Mouse (Mus musculus) adrenal gland, postnatal 36 days (tissue): Measurements from ENCODE around the gene Hhip. TPM values are rescaled to one million over a fixed set of nuclear protein-coding genes. Genes with fewer than 3 reads are reported as not detected.

Experiments
- DNase-seq, 2 experiments: peaks; one replicate each; pipeline ENCODE4 v3.0.0; 2021; ENCODE audit warnings: mixed read lengths in 1 of 2
- long read RNA-seq, 2 experiments: library from polyadenylated mRNA; stranded (forward); transcript quantifications; one replicate each; pipeline ENCODE4 v2.0.0; 2021; ENCODE audit warnings: borderline sequencing depth in 2 of 2
- total RNA-seq, 2 experiments: library from RNA; stranded (reverse); gene quantifications; 2 replicates each; pipeline ENCODE4 v1.2.3; 2021

The Hhip gene
- total RNA-seq, result 1 to 10 TPM; 6.2 to 10.0 TPM
- long read RNA-seq, experiment 1, partial matches to known transcripts, result 1 of 1 reads
- long read RNA-seq, experiment 1, other reads (novel, unspliced or antisense), result 0 of 1 reads
- long read RNA-seq, experiment 2, full-length matches to known transcripts, result 1 of 1 reads
- long read RNA-seq, experiment 2, partial matches to known transcripts, result 0 of 1 reads
- long read RNA-seq, experiment 2, other reads (novel, unspliced or antisense), result 0 of 1 reads

DNA sequence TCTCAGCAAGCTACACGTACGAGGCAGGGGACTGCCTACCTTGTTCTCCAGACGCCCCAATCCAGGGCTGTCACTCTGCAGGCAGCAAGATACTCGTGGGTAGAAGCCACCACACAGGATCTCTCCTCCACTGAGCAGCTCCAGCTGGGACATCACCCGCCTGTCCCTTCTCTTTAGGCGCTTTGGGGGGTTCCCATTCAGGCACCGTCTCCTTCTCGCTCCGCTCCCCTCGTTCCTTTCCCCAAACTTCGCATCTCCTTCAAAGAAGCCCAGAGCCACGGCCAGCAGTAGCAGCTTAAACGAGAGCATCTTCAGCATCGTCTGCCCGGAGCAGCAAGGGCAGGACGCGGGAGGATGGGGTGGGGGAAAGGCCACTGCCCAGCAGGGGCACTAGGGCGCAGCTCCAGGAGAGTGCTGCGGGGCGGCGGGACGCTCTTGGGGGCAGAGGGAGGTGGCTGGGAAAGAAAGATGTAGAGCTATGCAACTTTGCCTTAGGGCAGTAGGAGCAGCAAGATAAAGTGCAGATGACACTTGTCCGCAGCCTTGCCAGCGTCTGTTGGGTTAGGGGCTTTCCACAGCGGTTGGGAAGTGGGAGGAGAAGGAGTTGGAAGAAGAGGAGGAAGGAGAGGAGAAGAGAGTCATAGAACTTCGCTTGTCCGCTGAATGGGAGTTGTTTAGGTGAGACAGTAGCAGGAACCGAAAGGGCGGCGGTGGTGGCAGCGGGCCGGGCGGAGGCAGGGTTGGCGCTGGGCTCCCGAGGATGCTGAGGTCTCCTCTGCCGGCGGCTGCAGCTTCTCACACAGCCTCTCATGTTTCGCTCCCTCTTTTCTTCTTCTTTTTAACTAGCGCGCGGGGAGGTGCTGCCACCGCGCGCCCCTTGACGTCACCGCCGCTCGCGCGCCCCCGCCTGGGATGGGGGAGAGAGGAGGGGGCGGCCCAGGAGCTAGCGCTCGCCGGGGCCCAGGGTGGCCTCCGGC, at the start of gene Hhip:
Hhip (minus strand) TSS at position 809 of the 977 bp plus-strand sequence.
- peak; percentile 21 to 42 for DNase-seq

DNA sequence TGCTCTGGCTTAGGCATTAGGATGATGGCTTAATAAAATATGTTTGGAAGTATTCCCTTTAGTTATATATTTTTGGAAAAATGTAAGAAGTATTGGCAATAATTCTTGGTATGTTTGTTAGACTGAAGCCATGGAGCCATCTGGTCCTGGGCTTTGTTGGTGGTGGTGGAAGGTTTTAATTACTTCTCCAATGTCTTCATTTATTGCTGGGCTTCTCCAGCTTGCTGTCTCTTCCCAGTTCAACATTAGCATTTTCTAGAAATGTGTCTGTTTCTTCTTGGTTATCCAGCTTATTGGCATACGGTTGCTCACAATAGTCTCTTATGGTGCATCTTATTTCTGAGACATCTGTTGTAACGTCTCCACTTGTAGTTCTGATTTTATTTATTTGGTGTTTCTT, 29.2 kb upstream of the Hhip start:
- no peak for DNase-seq

DNA sequence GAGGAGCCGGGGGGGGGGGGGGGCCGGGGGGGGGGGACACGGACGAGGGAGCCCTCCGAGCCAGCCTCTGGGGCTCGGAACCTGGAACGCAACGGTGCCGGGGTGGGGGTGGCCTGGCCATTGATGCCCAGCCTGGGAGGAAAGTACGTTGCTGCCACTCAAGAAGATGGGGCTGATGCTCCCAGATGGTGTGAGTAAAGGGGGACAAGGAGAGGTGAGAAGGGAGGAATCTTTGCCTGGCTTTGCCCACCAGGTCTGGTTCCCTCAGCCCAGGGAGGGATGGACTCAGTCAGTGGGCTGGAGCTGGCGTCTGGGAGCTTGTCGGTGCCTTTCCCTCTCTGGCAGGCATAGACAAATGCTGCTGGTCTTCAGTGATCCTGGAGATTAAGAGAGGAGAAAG, 387 bp upstream of the Hhip start:
- DNase-seq, result no peak

DNA sequence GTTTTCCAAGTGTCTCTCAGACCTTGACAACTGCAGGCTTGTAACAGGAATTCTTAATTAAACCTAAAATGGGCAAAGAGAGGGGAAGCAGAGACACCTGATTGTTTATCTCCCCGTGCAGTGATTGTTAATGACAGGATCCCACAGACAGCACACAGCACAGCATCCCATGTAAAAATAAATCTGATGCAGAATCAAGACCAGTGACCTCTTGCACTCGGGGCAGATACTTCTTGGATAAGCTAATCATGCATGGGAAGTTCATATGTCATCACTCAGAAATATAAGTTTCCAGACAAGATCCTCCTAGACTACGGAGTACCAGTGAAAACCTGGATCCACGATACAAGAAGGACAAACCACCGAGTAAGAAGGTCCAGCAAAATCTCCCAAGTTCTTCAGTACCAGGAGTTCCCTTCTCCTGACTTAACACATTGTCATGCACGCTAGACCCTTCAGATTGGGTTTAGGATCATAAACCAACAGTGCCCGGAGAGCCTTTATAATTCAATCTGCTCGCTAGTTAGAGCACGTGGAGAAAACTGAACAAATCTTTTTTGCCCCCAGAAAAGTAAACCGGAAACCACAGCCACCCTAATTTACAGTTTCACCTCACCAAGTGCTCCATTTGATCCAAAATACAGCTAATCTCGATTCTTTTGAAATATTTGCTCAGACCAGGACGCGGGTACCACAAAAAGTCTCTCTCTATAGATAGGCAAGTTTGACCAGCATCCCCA, 1.3 kb downstream of the Hhip start:
- DNase-seq, result no peak

DNA sequence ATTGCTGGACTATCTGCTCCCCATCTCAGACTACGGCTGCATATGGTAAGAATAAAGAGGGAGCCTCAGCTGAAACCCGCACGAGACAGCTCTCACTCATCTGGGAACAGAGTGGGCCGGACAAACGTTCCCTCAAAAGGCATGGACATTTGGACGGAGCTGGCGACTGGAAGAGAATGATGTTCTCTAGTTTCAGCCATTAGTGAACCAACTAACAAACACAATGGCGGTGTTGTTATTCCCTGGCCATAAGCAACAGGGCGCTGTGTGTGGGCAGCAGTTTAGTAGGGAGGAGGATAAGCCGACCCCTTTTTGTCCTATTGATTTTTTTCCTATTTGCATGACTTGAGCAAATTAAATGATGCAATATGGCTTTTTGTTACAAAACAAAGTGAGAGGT, 2.0 kb downstream of the Hhip start:
- no peak for DNase-seq

DNA sequence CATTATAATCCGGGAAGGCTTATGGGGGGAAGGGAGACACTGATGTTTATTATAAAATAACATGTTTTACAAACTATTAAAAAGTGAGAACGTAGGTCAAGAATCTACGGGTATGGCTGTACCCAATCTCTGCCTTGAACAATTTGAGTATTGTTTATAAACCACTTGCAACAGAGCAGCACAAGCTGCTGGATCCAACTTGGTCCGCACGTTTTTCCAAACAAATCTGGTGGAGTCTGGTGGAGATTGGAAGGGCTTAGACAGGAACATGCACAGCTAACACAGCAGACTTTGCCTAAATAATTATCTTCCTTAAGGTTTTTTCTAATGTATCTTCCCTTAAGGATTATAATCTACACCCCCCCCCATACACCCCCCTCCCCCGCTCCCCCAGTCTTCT, 2.7 kb downstream of the Hhip start:
- DNase-seq, result no peak

DNA sequence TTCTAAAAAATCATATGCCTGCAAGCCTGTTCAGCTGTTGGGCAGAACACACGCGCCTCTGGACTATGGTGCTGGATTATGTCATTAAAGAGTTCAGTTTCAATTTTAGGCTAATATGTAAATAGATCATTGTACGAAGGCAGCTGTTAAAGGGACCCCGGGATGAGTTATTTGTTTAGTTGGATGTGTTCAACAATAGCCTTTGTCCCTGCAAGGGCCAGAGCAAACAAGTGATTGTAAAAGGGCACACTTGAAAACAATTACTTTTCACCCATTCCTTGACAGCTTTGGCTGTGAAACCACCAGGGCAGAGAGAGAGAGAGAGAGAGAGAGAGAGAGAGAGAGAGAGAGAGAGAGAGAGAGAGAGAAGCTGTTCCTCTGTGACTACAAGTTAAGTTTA, 3.6 kb downstream of the Hhip start:
- DNase-seq, result no peak

DNA sequence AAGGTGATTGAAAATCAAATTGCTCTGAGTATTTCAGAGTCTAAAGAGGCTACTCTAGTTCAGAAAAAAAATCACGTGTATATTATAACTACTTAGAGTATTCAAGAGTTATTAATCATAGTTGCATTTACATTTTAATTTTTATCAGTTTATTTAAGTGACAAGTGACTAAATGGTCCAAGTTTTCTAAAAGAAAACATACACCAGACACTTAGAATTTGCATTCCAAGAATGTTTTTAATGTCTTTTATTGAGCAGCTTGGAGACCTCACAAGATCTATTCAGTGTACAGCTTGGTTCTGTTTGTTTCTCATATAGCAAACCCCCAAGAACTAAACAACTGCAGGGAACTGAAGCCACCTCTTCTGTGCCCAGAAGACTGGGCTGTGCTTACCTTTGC, 5.0 kb downstream of the Hhip start:
- DNase-seq, result no peak

DNA sequence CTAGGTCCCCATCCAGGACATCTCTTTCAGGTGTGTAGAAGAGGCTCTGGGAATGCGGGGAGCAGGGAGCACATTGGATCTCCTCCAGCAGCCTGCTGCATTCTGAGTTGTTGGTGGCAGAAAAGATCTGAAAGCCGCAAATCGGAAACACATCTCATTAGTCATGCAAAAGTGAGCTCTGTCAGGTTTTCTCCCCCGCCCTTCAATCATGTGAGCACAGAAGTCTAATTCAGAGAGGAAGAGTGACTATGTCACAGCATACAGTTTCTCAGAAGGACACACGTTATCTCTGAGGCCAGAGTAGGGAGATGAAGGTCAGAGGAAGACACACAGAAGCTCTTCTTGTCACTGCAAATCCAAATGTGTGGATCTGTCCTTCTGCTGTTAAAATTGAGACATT, 6.3 kb downstream of the Hhip start:
- no peak for DNase-seq

DNA sequence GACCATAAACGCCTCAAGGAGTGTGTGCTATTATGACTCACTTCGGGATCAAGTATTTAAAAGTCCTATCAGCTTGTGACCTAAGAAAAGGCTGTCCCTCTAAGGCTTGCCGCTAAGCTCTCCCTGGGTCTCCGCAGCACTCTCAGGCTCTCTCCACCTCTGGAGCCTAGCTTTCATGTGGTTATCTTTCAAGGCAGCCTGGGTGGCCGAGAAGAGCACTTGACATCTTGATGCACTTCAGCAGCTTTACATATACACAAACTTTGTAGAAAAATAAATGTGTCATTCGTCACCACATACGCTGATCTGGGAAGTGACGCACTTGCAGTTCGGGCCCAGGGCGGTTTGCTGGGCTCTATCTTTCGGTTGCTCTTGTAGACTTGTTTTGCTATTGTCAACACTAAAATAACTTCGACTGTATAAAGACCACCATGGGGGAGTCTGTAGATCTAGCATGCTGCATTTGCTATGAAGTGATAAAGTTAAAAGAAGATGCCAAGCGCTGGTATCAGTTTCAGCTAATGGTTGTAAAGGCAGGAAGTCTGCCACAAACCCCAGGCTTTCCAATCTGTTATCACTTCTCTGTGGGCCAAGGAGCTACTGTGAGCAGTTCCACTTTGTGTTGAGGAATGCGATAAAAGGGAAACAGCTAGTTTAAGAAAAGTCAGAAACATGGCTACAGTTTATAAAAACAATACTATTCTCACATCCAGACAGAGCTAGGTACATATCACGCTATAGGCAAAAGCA, 8.4 kb downstream of the Hhip start:
- no peak for DNase-seq

DNA sequence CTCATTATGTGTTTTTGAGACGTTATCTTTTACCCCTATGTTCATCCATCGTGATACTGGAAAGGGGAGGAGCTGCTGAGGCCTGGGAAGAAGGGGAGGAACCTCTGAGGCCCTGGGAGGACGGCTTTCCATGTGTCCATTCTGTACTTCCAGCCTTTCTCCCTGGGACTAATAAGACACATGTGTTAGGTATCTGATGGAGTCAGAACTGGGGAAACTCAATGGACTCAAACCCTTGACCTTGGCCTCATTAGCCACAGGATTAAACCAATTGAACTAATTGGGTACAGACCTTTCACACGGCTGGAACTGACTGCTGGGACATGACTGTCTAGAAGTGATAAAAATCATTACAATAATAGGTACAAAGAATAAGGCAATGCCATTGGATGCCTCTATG, 9.6 kb downstream of the Hhip start:
- no peak for DNase-seq

DNA sequence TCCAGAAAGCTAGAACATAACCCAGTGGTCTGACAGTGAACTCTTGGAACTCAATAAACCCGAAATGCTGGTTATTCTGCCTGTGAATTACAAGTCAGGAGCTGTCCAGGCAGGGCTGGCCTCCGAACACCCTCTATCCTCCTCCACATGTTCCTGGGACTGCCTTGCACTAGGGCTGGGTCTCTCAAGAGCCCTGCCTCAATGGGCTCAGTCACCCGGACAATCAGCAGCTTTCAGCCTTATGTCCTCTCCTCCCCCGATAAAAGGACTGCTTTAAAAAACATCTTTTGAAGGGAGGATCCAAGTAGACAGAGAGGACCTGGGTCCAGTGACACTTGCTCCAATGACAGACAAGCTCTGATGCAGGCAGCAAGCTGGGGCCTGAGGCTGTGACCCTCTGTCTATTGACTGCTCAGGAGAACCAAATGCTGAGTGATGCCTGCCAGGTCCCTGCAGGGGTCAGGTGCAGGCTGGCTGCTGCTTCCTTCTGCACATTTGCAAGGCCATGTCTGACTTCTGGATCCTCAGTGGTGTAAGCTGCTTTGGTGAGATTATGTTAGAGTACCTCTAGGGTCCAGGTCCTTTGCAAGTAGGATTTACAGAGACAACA, 20.1 kb downstream of the Hhip start:
- DNase-seq, result no peak

DNA sequence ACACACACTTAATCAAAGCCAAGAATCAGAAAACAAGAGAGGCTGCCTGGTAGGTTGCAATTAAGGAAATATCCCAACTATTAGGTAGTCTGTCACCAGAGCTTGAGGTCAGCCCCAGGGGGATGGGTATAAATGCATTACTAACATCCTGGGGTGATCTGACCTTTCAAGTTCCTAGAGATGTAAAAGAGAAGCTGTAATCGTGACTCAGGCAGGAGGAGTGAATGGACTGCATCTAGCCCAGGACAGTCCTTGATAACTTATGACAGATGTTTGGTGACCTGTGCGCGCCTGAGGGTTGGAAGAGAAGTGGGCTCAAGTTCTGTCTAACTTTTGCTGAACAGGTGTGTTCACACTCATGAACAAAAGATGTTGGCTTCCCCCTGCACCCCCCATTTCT, 25.2 kb downstream of the Hhip start:
- peak in 1 of 2 experiments; percentile 11 for DNase-seq

DNA sequence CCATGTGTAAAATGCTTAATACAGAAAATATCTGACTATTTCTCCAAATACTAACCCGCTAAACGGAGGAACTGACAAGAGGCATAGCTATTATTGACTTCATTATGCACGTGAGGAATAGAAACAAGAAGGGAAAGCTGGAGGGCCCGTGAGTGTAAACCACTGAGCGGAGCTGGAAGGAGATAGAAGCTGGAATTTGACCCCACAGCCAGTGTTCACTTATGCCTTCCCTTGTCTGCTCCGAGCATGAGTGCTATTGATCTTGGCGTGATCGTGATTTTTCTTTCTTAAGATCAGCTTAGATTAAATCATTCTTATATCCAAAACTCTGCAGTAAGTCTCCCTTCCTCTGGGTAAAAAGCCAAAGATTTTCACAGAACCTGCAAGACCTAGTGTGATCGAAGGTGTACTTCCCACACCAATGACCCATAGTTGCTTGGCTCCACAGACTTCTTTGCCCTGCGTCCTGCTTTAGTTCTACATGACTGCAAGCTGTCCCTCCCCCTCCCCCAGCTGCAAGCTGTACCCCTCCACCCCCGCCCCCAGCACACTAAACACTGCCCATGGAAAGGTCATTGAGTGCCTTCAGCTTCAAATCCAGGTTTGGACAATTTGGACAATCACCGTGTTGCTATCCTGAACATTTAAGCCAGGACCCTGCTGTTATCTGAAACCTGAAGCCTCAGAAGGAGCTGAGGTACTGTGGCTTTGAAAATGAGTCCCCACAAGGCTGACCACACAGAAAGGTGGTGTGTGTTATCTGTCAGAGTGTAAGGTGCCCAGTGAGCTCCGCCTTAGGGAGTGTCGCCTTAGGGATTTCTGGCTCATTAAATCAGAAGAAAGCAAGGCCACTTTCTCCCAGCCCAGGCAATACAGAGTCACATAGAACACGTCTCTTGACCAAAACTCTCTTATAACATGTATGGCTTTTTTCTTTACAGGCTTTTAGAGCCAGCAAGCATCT, 26.2 kb downstream of the Hhip start:
- DNase-seq, result no peak

DNA sequence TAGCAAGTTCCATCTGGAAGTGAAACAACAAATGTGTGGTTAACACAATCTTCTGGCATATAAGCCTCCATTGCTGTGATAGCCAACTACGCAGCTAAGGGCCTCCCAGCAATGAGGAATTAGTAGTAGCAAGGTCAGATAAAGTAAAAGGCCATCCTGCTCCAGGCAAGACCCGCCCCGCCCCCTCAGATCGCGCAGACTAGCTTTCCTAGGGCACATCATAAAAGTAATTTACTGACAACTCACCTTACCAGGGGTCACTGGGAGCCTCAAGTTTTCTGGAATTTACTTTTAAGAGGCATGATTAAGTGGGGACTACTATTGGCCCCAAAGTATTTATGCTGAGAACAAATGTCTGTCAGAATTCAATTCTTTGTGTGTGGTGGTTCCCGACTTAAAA, 28.2 kb downstream of the Hhip start:
- peak; percentile 16 to 20 for DNase-seq

DNA sequence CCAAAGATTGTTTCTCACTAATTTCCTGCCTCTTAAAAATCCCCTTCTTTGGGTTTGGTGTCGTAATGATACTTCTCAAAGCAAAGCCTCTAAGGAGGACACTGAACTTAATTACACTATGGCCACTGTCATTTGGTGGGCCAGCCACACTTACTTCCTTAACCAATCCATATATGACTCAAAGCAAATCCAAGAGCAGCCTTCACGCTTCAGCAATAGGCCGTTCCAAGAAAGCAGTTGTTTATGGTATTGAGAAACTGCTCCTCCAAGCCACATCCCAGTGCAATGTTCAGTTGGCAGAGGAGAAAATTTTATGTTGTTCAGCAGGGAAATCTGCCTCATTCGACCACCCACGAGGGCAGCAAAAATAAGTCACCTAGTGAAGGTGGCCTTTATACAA, 37.3 kb downstream of the Hhip start:
- DNase-seq, result no peak

DNA sequence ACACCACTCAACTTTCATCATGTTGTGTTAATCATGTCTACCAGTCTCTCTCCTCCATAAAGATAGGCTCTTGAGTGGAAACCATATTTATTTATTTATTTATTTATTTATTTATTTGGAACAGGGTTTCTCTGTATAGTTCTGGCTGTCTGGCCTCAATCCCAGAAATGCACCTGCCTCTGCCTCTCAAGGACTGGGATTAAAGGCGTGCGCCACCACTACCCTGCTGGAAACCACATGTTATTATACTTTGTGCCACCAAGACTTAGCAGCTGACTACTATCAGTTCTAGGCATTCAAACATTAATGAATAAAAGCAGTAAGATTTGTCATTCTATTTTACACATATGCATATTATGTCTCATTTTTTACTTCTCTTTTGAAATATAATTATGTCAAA, 42.0 kb downstream of the Hhip start:
- no peak for DNase-seq

DNA sequence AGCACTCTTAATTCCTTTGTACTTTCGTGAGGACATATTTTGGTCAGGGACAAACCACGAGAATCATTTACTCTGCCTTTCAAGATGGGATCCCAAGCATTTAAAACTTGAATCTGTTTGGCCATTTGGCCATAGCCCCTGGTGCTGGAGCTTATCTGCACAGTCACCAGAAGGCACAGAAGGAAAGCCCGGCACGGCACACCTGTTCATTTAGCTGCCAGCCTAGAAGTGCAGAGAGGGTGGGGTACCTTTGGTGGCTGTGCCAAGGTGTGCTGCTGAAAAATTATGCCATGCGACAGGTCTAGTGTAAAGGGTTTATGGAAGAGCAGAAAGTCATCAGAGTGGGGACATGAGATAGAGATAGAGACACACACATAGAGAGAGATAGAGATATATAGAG, 53.4 kb downstream of the Hhip start:
- no peak for DNase-seq

DNA sequence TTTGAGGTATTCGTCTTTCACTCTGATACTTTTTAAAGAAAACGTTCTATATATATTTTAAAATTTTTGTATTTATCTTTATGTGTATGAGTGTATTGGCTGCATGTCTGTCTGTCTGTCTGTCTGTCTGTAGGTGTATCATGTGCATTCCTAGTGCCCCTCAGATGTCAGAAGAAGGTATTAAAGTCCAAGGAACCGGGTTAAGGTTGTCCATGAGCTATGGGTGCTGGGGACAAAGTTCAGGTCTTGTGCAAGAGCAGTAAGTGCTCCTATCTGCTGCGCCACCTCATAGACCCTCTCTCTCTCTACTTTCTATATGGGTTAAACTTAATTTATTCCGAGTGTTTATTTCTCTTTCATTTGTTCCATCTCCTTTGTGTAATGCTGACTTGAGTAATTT, 55.5 kb downstream of the Hhip start:
- no peak for DNase-seq

DNA sequence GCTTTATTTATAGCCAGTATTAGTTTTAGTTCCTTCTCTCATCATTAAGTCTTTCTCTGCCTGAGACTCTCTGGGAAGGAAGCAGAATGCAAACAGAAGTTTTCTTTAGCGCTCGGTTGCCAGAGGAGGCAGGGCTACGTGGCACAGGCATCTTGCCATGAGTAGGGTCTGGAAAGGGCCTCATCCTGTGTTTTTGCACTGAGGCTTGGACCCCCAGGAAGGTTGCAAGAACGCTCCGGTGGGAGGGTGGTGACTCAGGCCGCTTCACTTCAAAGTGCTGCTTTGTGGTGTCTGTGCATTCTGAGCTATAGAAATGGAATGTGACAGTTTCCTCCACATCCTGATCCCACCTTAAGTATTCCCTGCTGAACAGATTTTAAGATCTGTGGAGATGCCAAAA, 62.7 kb downstream of the Hhip start:
- no peak for DNase-seq

DNA sequence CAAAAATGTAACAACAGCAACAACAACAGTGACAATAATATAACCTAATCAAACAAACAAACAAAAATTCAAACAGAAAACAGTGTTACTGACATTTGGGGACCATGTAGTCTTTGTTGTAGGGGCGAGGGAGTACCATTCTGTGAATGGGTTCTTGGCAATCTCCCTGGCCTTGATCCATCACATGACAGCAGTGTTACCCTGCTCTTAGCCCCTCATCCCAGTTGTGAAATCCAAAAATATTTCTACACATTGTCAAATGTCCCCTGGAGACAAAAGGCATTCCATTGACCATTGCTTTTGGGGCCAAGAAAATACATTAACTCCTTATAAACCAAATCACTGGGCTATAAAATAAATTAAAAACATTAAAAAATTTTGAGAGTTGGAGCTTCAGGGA, 64.3 kb downstream of the Hhip start:
- DNase-seq, result no peak
